ENCODE assay signal across 29 mouse cellular contexts in genomic region chr1:177648974-177649373, GRCm38 (mm10).
A peak's percentile ranks its signal among the peaks of the same experiment; 100 is the strongest.
DNase-seq lines count a peak whose midpoint lies in the region; ATAC-seq and TF ChIP-seq lines count a peak whose summit lies in the region.
"Had no signal": no experiment of that assay in that cellular context is flagged by ENCODE, and none has a peak within 500 bp of the region (broad histone marks: within the 10 kb centered on the region; RNA-seq: fewer than 3 reads in every experiment).

No protein-coding gene starts in this region.

- no peak overlapping the region for H3K4me2 ChIP-seq in lung, embryonic 16.5 days (ENCODE audit: low read depth, low read length)
- H3K4me2 ChIP-seq: embryonic facial prominence, embryonic 12.5 days; forebrain, embryonic 15.5 days; heart, embryonic 13.5 days; hindbrain, embryonic 12.5 days; kidney, embryonic 15.5 days; midbrain, embryonic 12.5 days; neural tube, embryonic 15.5 days; stomach, embryonic 15.5 days had no signal

- H3K4me3 ChIP-seq in lung, embryonic 16.5 days (ENCODE audit: low read length), result no peak overlapping the region
- no peak overlapping the region for H3K4me3 ChIP-seq in lung, adult 2 months (replicated peaks; ENCODE audit: extremely low read depth, low read depth, low read length)
- H3K4me3 ChIP-seq: embryonic facial prominence, embryonic 12.5 days; forebrain, embryonic 15.5 days; heart, embryonic 13.5 days; hindbrain, embryonic 12.5 days; kidney, embryonic 15.5 days; midbrain, embryonic 12.5 days; neural tube, embryonic 15.5 days; stomach, embryonic 15.5 days had no signal

- H3K9ac ChIP-seq in lung, embryonic 16.5 days (ENCODE audit: low read length), result no peak overlapping the region
- H3K9ac ChIP-seq: embryonic facial prominence, embryonic 12.5 days; forebrain, embryonic 15.5 days; heart, embryonic 13.5 days; hindbrain, embryonic 12.5 days; kidney, embryonic 15.5 days; midbrain, embryonic 12.5 days; neural tube, embryonic 15.5 days; stomach, embryonic 15.5 days had no signal

- H3K4me1 ChIP-seq in lung, embryonic 16.5 days (replicated peaks; ENCODE audit: control insufficient read depth, insufficient read depth, low read length), result no peaks in the 10 kb centered on the region
- H3K4me1 ChIP-seq in lung, adult 2 months (ENCODE audit: control insufficient read depth, insufficient read depth, low read length), result no peaks in the 10 kb centered on the region
- H3K4me1 ChIP-seq: forebrain, embryonic 15.5 days; heart, embryonic 13.5 days; midbrain, embryonic 12.5 days; neural tube, embryonic 15.5 days; stomach, embryonic 15.5 days had no signal

- TF ChIP-seq POLR2A in lung, adult 2 months (IDR thresholded peaks at IDR 0.05; ENCODE audit: borderline replicate concordance, extremely low read depth, low read depth, low read length), result no peak

- no peaks in the 10 kb centered on the region for H3K27me3 ChIP-seq in lung, embryonic 16.5 days (ENCODE audit: control insufficient read depth, insufficient read depth, low read depth, low read length)
- H3K27me3 ChIP-seq: CH12.LX; embryonic facial prominence, embryonic 12.5 days; forebrain, embryonic 15.5 days; heart, embryonic 13.5 days; hindbrain, embryonic 12.5 days; kidney, embryonic 15.5 days; midbrain, embryonic 12.5 days; neural tube, embryonic 15.5 days; stomach, embryonic 15.5 days had no signal

- whole genome bisulfite sequencing in lung, embryonic 16.5 days, result 54% methylated on average over 4 of the region's 4 CpGs
- WGBS in lung, adult 2 months, result 47% methylated on average over 4 of the region's 4 CpGs

- no peak for TF ChIP-seq CTCF in lung, adult 2 months (IDR thresholded peaks at IDR 0.05; ENCODE audit: insufficient read depth, low read length)

- DNase-seq in adrenal gland, adult 8-10 months, result peak; percentile 37
- no peak for DNase-seq in adrenal gland, adult 18-20 months (ENCODE audit: low spot score in 2 of 2)
- no peak for DNase-seq in lung, adult 2 months
- peak; percentile 42 for DNase-seq in adipocyte (ENCODE audit: low spot score)
- peak; percentile 95 for DNase-seq in gonadal fat pad, adult 2 months (ENCODE audit: low read depth)
- DNase-seq in frontal cortex, adult 2 months (ENCODE audit: extremely low spot score in 1 of 2, low spot score in 1 of 2), result no peak
- DNase-seq in kidney, postnatal 10 days, result no peak
- DNase-seq: cerebellum, adult 11 months; cerebellum, postnatal 10 days; gastrocnemius, postnatal 10 days; heart, adult 18-20 months; heart, postnatal 14 days; kidney, postnatal 4 days; left cerebral cortex, postnatal 4 days; right cerebral cortex, adult 18-20 months; right cerebral cortex, postnatal 4 days; thymus, postnatal 25 days had no signal

- H3K9me3 ChIP-seq in lung, embryonic 16.5 days (ENCODE audit: control insufficient read depth, low read length), result no peaks in the 10 kb centered on the region
- H3K9me3 ChIP-seq: embryonic facial prominence, embryonic 12.5 days; forebrain, embryonic 15.5 days; heart, embryonic 13.5 days; hindbrain, embryonic 12.5 days; kidney, embryonic 15.5 days; midbrain, embryonic 12.5 days; neural tube, embryonic 15.5 days; stomach, embryonic 15.5 days had no signal

- peak; percentile 31; the same call in 1 of the 2 replicates for ATAC-seq in lung, embryonic 16.5 days (ENCODE audit: low read depth)
- ATAC-seq: forebrain, embryonic 15.5 days; intestine, postnatal 0 days had no signal

- H3K36me3 ChIP-seq in lung, embryonic 16.5 days (ENCODE audit: control insufficient read depth, insufficient read depth, low read length), result no peaks in the 10 kb centered on the region
- H3K36me3 ChIP-seq: embryonic facial prominence, embryonic 12.5 days; forebrain, embryonic 15.5 days; G1E; heart, embryonic 13.5 days; hindbrain, embryonic 12.5 days; kidney, embryonic 15.5 days; midbrain, embryonic 12.5 days; neural tube, embryonic 15.5 days; stomach, embryonic 15.5 days had no signal

- H3K27ac ChIP-seq in lung, embryonic 16.5 days (ENCODE audit: low read length), result no peak overlapping the region
- H3K27ac ChIP-seq: embryonic facial prominence, embryonic 12.5 days; forebrain, embryonic 15.5 days; heart, embryonic 13.5 days; hindbrain, embryonic 12.5 days; kidney, embryonic 15.5 days; midbrain, embryonic 12.5 days; neural tube, embryonic 15.5 days; stomach, embryonic 15.5 days had no signal

Comparison
In these comparisons a context has a peak if more than half of its experiments do, and no peak if none do; other contexts are left out.
1. DNase-seq: peak in adrenal gland, adult 8-10 months (single experiment), adipocyte (single experiment) and gonadal fat pad, adult 2 months (single experiment); none in adrenal gland, adult 18-20 months (0 of 2), lung, adult 2 months (single experiment), frontal cortex, adult 2 months (0 of 2) and kidney, postnatal 10 days (single experiment).